Mouse (Mus musculus) heart, embryonic 13.5 days (tissue): ENCODE measurements around the gene Itga4. TPM values are rescaled to one million over a fixed set of nuclear protein-coding genes. Genes with fewer than 3 reads are reported as not detected.

Experiments used
- ATAC-seq: fragments of 200-750 bp; cut with Nextera tagmentation; 2 replicates; pipeline ENCODE4 v1.8.0; 2017; ENCODE audit warnings: moderate TSS enrichment; ENCODE audit not compliant: insufficient number of reproducible peaks, low FRiP score, low TSS enrichment; ENCODE audit errors: extremely low read depth
- H3K27ac ChIP-seq: fragments of 300-500 bp; sonication (generic); replicated peaks from 2 replicates; pipeline ENCODE4 v1.5.1; 2015; ENCODE audit warnings: moderate library complexity, mild to moderate bottlenecking, inconsistent platforms
- H3K27me3 ChIP-seq: fragments of 300-500 bp; sonication (generic); replicated peaks from 2 replicates; pipeline ENCODE4 v1.6.1; 2015; ENCODE audit warnings: mild to moderate bottlenecking, inconsistent platforms
- H3K36me3 ChIP-seq: fragments of 300-500 bp; sonication (generic); 2 replicates; pipeline ENCODE4 v1.6.1; 2015; ENCODE audit warnings: mild to moderate bottlenecking, inconsistent platforms
- H3K4me1 ChIP-seq: fragments of 300-500 bp; sonication (generic); 2 replicates; pipeline ENCODE4 v1.6.1; 2015; ENCODE audit warnings: inconsistent platforms
- H3K4me2 ChIP-seq: fragments of 300-500 bp; sonication (generic); 2 replicates; pipeline ENCODE4 v1.6.1; 2015; ENCODE audit warnings: inconsistent platforms, mild to moderate bottlenecking, moderate library complexity
- H3K4me3 ChIP-seq: fragments of 300-500 bp; sonication (generic); 2 replicates; pipeline ENCODE4 v1.5.1; 2015; ENCODE audit warnings: moderate library complexity, mild to moderate bottlenecking, inconsistent platforms
- H3K9ac ChIP-seq: fragments of 300-500 bp; sonication (generic); 2 replicates; pipeline ENCODE4 v1.6.1; 2015; ENCODE audit warnings: inconsistent platforms, mild to moderate bottlenecking, moderate library complexity
- H3K9me3 ChIP-seq: fragments of 300-500 bp; sonication (generic); 2 replicates; pipeline ENCODE4 v1.6.1; 2016; ENCODE audit warnings: inconsistent platforms
- WGBS: fragments of 180-500 bp; shearing (Covaris S2); methylation state at CpG from one replicate; pipeline ENCODE4 v1.1.7; 2015; ENCODE audit warnings: mixed read lengths; 5-methylcytosine and 5-hydroxymethylcytosine counted together
- polyA plus RNA-seq: library from polyadenylated mRNA; unstranded; fragments of >200 nt; fragmentation: Nextera tagmentation; extraction: Ambion mirVana; gene quantifications from 2 replicates; pipeline ENCODE4 v1.2.1, GENCODE M21; 2015

Gene Itga4
- polyA plus RNA-seq, 1 experiment from 2014 or later, result 3.8 TPM

DNA sequence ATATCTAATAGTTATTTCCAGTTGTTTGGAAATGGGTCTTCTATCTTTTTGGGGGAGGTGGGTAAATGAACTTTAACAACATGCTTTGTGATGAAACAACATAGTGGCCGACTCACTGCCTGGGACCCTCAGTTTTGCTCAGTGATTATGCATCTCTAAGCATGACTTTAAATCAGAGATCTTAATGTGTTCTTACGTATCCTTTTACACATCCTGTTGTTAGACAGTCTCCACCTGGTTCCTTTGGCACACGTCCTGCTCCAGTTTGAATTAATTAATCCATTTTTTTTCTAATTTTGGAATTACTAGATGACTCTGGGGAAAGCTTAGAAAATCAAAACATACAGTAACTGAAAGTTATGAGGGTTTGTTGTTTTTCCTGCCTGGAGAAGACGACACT, 57.3 kb downstream of the Itga4 start:
- no peak overlapping the region for H3K4me2 ChIP-seq
- 65% methylated on average over 4 of the region's 4 CpGs for WGBS
- no peak for ATAC-seq
- H3K4me3 ChIP-seq, result no peak overlapping the region
- no peaks in the 10 kb centered on the region for H3K4me1 ChIP-seq
- H3K9ac ChIP-seq, result no peak overlapping the region
- H3K27ac ChIP-seq, result no peak overlapping the region
- H3K36me3 ChIP-seq, result no peaks in the 10 kb centered on the region
- no peaks in the 10 kb centered on the region for H3K27me3 ChIP-seq
- no peaks in the 10 kb centered on the region for H3K9me3 ChIP-seq

DNA sequence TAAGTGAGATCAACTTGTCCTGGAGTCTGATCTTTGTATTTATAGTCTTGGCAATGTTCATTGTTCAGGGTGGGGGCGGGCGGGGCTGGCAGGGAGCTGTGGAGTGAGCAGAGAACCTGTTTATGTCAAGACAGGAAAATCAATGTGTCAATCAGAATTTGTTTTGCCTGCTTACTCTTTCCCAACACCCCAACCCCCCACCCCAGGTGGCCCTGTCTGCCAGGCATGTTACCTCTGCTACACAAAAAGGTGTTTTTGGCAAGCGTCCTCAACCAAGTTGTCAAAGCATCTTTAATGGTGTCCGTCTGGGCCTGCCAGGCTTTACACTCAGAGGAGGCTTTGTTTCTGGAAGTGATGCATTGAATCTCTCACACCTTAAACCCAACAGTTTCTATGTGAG, 59.9 kb downstream of the Itga4 start:
- no peaks in the 10 kb centered on the region for H3K9me3 ChIP-seq
- H3K27ac ChIP-seq, result no peak overlapping the region
- no peak for ATAC-seq
- no peaks in the 10 kb centered on the region for H3K27me3 ChIP-seq
- no peak overlapping the region for H3K9ac ChIP-seq
- H3K36me3 ChIP-seq, result peaks cover 4% of the 10 kb centered on the region; the same call in 1 of the 2 replicates
- no peak overlapping the region for H3K4me2 ChIP-seq
- WGBS, result 82% methylated on average over 4 of the region's 4 CpGs
- no peaks in the 10 kb centered on the region for H3K4me1 ChIP-seq
- no peak overlapping the region for H3K4me3 ChIP-seq

DNA sequence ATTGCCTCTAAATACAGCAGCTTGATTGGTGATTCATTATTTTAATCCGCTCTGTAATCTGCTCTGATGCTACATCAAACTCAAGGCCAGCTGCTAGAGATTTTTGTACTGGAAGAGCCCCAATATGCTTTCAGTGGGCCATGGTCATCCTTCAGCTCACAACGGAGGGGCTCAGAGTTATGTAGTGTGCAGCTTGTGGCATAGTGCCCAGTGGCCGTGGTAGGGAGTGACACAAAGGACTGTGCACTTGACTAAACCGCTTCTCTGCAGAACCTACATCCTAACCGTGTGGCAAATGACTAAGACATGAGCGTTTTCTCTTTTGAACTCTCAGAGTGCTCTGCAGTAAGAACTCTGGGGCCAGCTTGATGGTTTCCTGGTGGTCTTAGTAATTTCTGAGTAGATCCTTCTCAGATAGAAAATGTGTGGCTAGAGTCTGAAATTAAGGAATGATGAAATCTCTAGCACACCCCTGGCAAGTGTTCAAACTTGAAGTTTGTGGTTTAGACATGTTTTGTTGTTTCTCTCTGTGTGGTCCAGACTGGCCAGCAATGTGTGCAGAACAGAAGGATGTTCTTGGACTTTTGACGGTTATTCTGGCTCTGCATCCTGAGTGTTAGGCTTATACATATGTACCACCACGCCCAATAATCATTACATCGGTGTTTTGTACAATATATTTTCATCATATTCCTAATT, 61.1 kb downstream of the Itga4 start:
- no peak for ATAC-seq
- Histone ChIP-seq H3K4me3 (no peak overlapping the region), H3K9me3 (no peaks in the 10 kb centered on the region), H3K9ac (no peak overlapping the region), H3K36me3 (peaks cover 8% of the 10 kb centered on the region; the same call in 1 of the 2 replicates), H3K27ac (no peak overlapping the region), H3K4me1 (no peaks in the 10 kb centered on the region), H3K27me3 (no peaks in the 10 kb centered on the region), H3K4me2 (no peak overlapping the region)
- WGBS, result 81% methylated on average over 9 of the region's 9 CpGs

DNA sequence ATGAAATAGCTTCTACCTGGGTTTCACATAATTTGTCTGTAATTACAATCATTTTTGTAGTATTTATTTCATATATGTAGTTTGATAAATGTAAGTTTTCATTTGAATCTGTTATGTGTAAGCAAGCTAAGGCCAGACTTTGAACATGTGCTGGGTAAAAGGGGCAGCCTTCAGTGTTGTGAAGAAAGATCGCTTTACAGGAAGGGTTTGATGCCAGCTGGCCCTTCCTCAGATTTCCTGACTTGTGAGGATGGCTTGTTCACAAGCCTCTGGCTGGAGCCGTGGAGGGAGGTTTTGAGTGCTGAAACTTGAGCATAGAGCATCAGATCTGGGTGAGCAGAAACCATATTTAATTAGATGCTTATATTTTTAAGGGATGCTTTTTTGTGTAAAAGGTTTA, 72.9 kb downstream of the Itga4 start:
- no peak overlapping the region for H3K27ac ChIP-seq
- H3K4me2 ChIP-seq, result no peak overlapping the region
- ATAC-seq, result no peak
- no peaks in the 10 kb centered on the region for H3K4me1 ChIP-seq
- no peaks in the 10 kb centered on the region for H3K27me3 ChIP-seq
- H3K36me3 ChIP-seq, result no peaks in the 10 kb centered on the region
- no peak overlapping the region for H3K9ac ChIP-seq
- 61% methylated on average over 2 of the region's 2 CpGs for WGBS
- no peak overlapping the region for H3K4me3 ChIP-seq
- no peaks in the 10 kb centered on the region for H3K9me3 ChIP-seq

DNA sequence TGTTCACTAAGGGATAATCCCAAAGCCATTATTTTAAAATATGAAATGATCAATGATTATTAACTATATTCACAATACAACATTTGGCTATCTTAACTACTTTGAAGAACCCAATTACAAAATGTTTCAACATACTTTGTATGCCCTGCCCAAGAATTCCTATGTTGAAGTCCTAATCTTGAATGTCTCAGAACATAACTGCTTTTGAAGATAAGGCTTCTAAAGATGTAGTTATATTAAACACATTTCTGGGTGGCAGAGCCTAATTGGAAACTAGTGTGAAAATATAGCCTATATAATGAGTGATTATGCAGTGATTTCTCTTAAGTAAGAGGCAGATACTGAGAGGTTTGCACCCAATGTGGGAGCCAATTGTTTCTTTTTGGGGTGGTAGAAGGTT, 79.4 kb downstream of the Itga4 start:
- H3K27ac ChIP-seq, result no peak overlapping the region
- H3K27me3 ChIP-seq, result no peaks in the 10 kb centered on the region
- no peak for ATAC-seq
- no peak overlapping the region for H3K9ac ChIP-seq
- H3K4me2 ChIP-seq, result no peak overlapping the region
- no peaks in the 10 kb centered on the region for H3K9me3 ChIP-seq
- H3K4me1 ChIP-seq, result no peaks in the 10 kb centered on the region
- no peak overlapping the region for H3K4me3 ChIP-seq
- H3K36me3 ChIP-seq, result no peaks in the 10 kb centered on the region

DNA sequence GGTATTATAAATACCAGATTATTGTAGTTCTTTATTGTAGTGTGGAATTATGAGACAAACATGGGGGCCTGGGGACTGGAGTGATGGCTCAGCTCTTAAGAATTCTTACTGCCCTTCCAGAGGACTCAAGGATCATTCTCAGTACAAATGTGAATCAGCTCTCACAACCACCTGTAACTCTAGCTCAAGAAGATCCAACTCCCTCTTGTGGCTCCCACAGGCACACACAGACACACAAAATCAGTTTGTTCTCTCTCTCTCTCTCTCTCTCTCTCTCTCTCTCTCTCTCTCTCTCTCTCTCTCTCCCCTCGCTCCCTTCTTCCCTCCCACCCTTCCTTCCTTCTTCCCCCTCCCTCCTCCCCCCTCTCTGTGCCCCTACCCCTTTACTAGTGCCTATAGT, 80.9 kb downstream of the Itga4 start:
- Histone ChIP-seq H3K36me3 (no peaks in the 10 kb centered on the region), H3K4me3 (no peak overlapping the region), H3K4me1 (no peaks in the 10 kb centered on the region), H3K27me3 (no peaks in the 10 kb centered on the region), H3K4me2 (no peak overlapping the region), H3K9me3 (no peaks in the 10 kb centered on the region), H3K27ac (no peak overlapping the region), H3K9ac (no peak overlapping the region)
- ATAC-seq, result no peak
- 73% methylated on average over 1 of the region's 1 CpGs for WGBS

DNA sequence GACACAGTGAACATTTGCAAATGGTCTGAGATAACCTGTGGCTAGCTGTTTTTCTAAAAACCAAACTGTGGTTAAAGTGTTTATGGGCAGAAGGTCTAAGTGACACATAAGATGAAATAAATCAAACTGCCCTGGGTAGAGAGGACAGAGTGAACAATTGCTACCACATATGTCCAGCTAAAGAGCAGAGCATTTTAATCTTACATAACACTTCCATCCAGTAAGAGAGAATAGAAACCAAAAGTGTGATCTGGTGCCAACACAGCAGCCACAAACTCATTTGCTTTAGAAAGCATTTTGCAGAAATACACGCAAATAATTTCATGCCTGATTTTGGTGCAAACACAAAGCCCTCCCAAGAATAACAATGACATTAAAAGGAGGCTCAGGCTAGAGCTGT, 83.8 kb downstream of the Itga4 start:
- WGBS, result 78% methylated on average over 1 of the region's 1 CpGs
- no peak for ATAC-seq
- no peaks in the 10 kb centered on the region for H3K9me3 ChIP-seq
- no peak overlapping the region for H3K4me2 ChIP-seq
- H3K27ac ChIP-seq, result no peak overlapping the region
- H3K9ac ChIP-seq, result no peak overlapping the region
- H3K36me3 ChIP-seq, result no peaks in the 10 kb centered on the region
- no peaks in the 10 kb centered on the region for H3K4me1 ChIP-seq
- no peak overlapping the region for H3K4me3 ChIP-seq
- H3K27me3 ChIP-seq, result no peaks in the 10 kb centered on the region

DNA sequence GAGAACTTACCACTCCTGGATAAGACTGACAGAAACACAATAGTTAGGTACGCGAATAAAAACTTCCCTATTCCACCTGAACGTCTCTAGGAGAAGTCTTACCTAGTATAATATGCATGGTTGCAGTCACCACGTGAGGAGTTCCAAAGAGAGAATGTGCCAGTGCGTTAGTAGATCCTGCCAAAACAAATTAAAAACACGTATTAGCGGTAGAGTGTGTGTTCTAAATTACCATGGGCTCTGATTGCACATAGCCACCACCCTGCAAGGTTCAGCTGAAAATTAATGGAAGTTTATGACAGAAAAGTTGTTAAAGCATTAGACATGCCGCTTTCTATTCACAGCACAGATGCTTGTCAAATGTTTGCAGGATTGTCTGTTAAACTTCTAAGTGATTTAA, 87.9 kb downstream of the Itga4 start:
- no peak for ATAC-seq
- Histone ChIP-seq H3K4me3 (no peak overlapping the region), H3K36me3 (no peaks in the 10 kb centered on the region), H3K27ac (no peak overlapping the region), H3K9me3 (no peaks in the 10 kb centered on the region), H3K9ac (no peak overlapping the region), H3K4me1 (no peaks in the 10 kb centered on the region), H3K4me2 (no peak overlapping the region), H3K27me3 (no peaks in the 10 kb centered on the region)
- WGBS, result 82% methylated on average over 8 of the region's 8 CpGs

DNA sequence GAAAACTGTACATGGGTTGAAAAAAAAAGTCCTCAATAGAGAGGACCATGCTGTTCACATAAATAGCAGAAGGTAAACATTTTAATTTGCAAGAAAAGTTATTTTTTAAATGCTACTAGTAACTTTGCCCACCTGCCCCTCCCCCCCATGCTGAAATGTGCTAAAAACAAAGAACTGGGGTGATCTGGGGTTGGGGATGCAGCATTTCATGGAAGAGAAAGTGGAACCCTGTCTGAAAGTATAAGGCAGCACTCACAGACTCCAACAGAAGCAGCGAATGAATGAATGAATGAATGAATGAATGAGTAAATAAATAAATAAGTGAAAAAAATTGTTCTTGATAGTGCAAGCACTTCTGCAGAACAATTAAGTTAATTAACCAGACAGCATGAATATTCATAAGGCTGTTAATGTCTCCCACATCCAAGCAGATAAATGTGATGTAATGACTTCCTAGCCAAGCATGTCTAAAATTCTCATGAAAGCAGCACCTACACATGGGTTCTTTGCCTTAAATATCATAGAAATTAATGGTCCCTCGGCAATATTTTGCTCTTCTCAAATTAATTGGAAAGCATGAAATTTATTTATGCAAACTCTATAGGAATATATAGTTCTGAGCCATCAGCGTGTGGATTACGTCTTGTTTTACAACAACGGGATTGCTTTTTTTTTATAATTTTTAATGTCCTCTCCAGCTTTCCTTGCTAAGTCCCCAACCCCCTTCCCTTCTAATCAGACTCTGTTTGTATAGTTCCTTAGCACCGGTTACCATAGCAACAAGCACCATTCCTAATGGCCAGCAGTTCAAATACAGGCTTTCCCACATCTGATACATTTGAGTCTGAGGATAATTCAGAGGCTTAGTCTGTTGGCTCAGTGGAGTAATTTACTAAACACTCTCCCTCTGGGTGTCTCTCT, 96.2 kb downstream of the Itga4 start:
- Histone ChIP-seq H3K4me2 (no peak overlapping the region), H3K9me3 (no peaks in the 10 kb centered on the region), H3K4me1 (no peaks in the 10 kb centered on the region), H3K27me3 (no peaks in the 10 kb centered on the region), H3K36me3 (no peaks in the 10 kb centered on the region), H3K4me3 (no peak overlapping the region), H3K9ac (no peak overlapping the region), H3K27ac (no peak overlapping the region)
- WGBS, result 80% methylated on average over 6 of the region's 6 CpGs
- ATAC-seq, result no peak

DNA sequence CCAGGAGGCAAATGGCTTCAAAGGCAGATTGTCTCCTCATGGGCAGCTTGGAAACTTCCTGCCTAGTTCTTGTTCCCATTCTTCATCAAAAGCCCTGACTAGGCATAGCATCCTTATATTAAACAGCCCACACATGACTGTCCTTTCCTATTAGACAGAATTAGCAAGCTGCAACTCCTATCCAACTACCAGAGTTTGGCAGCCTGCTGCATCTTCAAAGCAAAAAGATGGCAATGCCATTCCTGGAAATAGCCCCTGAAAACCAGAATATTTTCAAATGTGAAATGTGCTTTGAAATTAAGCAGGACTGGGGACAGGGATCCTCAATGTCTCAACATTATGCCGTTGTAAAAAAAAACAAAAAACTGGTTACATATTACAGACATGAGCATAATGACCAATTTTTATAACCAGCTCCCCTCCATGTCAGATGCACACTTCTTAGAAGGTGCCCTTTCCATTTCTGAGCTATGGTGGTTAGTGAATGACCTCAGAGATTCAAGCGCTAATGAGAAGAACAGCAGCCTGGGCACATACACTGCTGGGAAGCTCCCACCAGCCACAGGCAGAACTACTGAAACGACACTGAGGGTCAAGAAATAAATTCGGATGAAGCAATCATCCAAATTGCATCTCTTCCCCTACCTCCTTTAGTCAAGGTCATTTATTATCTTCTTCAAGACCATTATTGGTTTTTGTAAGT, 97.0 kb downstream of the Itga4 start:
- no peak overlapping the region for H3K27ac ChIP-seq
- 82% methylated on average over 4 of the region's 4 CpGs for WGBS

DNA sequence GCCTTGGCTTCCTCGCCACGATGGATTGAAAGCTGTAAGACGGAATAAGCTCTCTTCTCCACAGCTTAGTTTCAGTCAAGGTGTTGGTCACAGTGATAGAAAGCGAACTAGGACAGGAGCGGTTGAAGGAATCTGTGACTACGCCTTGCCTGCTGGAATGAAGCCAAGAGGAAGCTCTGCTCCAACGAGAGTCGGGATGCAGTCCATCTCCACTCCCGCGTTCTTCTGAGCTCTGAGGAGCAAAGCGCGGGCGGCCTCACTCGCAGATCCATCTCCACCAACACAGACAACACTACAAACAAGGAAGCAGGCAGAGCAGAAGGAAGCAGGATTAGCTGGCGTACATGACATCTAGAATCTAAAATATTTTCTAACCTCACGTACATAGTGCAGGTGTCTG, 99.5 kb downstream of the Itga4 start:
- Histone ChIP-seq H3K27ac (no peak overlapping the region), H3K9ac (no peak overlapping the region), H3K4me1 (no peaks in the 10 kb centered on the region), H3K36me3 (no peaks in the 10 kb centered on the region), H3K4me2 (no peak overlapping the region), H3K4me3 (no peak overlapping the region), H3K9me3 (no peaks in the 10 kb centered on the region), H3K27me3 (no peaks in the 10 kb centered on the region)
- ATAC-seq, result no peak
- 81% methylated on average over 16 of the region's 16 CpGs for WGBS

More for the DNA sequence above, 97.0 kb downstream of the Itga4 start:
- Histone ChIP-seq H3K27me3 (no peaks in the 10 kb centered on the region), H3K9me3 (no peaks in the 10 kb centered on the region), H3K4me1 (no peaks in the 10 kb centered on the region), H3K4me2 (no peak overlapping the region), H3K4me3 (no peak overlapping the region), H3K36me3 (no peaks in the 10 kb centered on the region), H3K9ac (no peak overlapping the region)
- no peak for ATAC-seq
